Mouse (Mus musculus) adrenal gland, postnatal 36 days (tissue): ENCODE results near the gene C7. TPM values are rescaled to one million over a fixed set of nuclear protein-coding genes. Genes with fewer than 3 reads are reported as not detected.
A peak's percentile ranks its signal among the peaks of the same experiment; 100 is the strongest.
"Not testable (repeated sequence)": the region's sequence is repeated elsewhere in the genome, so short reads cannot be mapped to it uniquely, and the experiment has no call there.

Experiments
- DNase-seq, 2 experiments: peaks; one replicate each; pipeline ENCODE4 v3.0.0; 2021; ENCODE audit warnings: mixed read lengths in 1 of 2
- long read RNA-seq, 2 experiments: library from polyadenylated mRNA; stranded (forward); transcript quantifications; one replicate each; pipeline ENCODE4 v2.0.0; 2021; ENCODE audit warnings: borderline sequencing depth in 2 of 2
- total RNA-seq, 2 experiments: library from RNA; stranded (reverse); gene quantifications; 2 replicates each; pipeline ENCODE4 v1.2.3; 2021

C7 gene
- total RNA-seq = 10 to 100 TPM; 10.8 to 22.5 TPM
- long read RNA-seq, experiment 1, partial matches to known transcripts = 1 of 2 reads
- long read RNA-seq, experiment 1, other reads (novel, unspliced or antisense) = 1 of 2 reads
- long read RNA-seq, experiment 2, partial matches to known transcripts = 3 of 6 reads
- long read RNA-seq, experiment 2, other reads (novel, unspliced or antisense) = 1 of 6 reads

DNA sequence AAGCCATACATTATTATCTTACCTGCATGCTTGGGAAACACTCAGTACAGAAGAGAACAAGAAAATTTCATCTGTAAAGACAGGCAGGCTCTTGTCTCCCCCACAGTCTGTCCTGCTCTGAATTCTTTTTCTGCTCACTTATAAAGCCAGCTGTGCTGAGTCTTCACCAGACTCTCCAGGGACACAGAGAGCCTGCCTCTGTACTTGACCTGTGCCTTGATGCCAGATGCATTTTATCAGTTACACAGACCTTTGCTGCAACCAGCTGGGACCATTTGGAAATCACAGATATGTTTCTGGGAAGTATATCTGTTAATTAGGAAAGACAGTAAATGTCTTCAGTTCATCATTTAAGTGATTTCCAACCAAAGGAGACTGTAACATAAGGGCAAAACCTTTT lies at the start of gene C7:
Gene C7, minus strand, starts transcription at position 106 of the 400 bp plus-strand sequence.
- DNase-seq = peak in 1 of 2 experiments; percentile 6

DNA sequence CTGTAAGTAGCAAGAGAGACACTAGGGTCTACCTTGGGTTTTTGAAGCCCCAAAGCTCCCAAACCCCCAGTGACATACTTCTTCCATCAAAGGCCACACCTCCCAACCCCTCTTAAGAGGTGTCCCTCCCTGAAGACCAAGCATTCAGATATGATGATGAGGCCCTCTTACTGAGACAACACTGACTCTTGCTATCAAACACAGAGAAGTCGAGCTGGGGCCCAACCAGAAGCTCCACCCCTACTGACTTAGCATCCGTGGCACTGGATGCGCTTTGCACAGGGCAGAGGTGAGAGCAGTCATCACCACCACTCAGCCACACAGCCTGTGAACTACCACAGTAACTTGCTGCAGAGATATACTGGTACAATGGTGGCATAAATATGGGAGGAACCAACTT lies 49.1 kb upstream of the C7 start:
- no peak for DNase-seq

DNA sequence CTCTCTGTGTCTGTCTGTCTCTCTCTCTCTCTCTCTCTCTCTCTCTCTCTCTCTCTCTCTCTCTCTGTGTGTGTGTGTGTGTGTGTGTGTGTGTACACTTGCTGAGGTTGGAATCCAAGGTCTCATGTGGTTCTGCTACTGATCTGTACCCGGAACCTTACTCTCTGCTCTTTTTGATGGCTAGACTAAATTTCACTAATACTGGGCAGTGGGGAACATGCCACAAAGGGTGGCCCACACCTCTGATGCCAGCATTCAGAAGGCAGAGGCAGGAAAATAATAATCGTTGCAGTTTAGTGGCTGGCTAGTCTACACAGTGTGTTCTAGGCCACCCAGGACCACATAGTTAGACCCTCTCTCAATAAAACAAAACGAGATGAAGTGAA lies 45.1 kb upstream of the C7 start:
- DNase-seq = no peak

DNA sequence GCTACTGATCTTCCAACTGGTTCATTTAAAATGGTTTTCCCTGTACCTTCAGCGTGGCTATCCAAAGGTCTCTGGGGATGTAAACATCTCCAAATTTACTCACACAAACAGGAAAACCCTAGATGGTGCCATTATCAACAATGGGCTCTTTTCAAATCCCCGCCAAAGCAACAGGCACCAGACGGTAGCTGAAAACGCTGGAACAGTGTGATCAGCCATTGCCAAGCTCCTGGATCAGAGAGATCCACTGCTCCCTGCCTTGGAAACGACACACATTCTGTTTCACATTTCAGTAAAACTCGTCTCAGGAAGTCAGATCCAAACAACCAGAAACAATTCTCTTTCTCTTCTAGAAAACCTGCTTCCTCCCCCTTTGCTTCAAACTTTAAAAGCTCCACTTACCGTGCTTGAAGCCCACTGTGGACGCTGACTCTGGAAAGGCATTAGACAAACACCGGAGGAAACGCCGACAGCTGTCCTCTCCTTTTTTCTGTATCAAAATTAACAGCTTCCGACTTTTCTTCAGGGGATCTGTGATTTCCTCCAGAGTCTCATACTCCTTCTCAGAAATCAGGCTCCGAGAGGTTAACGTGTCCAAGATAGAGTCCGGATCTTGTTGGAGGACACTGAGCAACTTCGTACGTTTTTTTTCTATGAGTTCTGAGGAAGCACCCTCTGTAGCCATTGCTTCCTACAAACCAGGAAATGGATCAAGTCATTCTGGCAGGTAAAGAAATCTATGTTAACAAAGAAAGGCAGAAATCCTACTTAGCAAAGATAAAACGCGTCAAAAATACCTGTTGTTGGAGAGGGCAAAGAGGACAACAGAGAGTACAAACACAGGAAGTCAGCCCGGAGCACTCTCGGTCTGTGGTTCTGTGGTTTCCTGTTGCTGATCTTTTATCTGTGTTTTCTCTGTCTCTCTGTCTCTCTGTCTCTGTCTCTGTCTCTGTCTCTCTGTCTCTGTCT lies 44.4 kb upstream of the C7 start, which contains the start of gene Card6:
Gene Card6, minus strand, starts transcription at position 854 of the 969 bp plus-strand sequence.
- peak; percentile 10 to 32 for DNase-seq

DNA sequence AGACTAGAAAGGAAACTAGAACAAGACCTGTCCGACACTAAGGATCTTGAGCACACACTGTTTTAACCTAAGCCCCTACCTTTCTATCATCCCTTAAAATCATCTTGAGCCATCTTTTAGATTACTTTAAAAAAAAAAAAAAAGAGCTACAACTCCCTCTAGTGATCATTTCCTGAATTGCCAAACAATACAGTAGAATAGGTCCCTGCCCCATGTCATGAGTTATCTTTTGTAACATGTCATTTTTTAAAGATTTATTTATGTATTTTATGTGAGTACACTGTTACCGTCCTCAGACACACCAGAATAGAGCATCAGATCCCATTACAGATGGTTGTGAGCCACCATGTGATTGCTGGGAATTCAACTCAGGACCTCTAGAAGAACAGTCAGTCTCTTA lies 42.8 kb upstream of the C7 start:
- DNase-seq = no peak

DNA sequence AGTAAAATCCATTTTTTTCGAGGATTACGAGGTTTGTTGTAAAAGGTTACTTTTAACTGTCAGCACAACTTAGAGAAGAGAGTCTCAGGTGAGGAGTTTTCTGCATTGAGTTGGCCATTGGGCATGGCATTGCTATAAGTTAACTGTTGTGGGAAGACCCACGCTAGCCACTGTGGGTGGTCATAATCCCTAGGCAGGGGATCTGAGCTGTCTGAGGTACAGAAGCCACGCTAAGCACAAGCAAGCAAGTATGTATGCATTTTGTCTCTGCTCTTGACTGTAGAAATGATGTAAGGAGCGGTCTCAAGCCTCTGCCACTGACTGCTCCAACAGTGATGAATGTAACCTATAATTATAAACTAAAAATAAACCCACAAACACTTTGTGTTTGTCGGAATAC lies 42.4 kb upstream of the C7 start:
- no peak for DNase-seq

DNA sequence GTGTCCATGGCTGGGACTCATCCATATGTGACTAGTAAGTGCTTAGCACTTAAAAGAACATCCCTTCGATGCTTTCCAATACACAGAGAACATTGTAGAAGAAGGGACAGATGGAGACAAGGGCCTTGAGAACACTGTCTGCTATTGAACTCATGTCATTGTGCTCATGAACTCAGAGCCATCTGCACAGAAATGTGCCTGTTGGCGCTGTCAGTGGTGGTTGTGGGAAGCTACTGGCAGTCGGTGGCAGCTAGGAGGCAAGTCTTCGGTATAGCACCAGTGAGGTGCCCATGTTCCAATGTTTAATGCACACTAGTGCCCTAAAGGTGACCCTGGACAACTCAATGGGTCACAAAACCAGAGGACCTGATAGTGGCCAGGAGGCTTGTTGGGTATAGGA lies 38.8 kb upstream of the C7 start:
- DNase-seq = no peak

DNA sequence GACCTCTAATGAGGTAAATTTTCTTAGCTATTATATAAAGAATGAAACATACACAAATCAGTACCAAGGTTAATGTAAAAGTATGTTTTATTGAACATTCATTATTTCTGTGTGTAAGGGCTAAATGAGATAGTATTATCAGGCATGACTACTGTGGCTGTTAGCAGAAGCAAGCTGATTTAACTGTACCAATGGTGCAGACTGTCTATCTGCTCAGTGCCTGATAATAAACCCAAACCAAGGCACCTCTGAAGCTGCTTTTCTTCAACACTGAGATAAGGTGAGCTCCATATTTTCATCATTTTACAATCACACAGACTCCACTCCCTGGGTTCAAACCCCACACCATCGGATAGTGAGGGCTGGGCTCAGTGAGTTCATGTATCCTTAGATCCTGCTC lies 33.8 kb upstream of the C7 start:
- DNase-seq = no peak

DNA sequence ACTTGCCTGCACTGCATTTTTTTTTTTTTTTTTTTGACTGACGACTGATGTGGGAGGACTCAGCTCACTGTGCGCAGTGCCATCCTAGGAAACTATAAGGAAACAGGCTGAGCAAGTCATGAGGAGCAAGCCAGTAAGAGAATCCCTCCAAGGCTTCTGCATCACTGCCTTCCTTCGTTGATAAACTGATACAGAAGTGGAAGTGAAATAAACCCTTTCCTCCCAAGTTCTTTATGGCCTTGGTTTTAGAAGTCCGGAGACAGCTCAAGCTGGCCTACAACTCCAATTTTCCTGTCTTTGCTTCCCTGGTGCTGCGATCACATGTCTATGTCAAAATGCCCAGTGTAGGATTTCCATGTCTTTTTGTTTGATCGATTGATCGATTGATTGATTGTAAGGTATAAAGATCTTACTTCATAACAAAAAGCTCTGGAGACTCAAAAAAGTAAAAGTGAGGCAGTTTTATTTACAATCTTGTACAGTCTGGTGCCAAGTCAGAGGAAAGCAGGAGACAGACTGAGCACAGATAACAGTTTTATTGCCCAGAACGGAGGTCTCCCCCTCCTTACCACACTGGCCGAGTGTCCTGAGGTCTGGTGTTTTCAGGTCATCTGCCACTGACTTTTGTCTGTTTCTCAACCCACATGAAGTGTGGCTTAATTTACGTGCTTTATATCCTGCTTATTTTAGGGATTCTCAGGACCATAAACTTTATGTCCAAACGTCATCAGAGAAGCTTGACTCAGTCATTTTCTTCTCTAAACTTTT lies 32.2 kb upstream of the C7 start:
- no peak for DNase-seq

DNA sequence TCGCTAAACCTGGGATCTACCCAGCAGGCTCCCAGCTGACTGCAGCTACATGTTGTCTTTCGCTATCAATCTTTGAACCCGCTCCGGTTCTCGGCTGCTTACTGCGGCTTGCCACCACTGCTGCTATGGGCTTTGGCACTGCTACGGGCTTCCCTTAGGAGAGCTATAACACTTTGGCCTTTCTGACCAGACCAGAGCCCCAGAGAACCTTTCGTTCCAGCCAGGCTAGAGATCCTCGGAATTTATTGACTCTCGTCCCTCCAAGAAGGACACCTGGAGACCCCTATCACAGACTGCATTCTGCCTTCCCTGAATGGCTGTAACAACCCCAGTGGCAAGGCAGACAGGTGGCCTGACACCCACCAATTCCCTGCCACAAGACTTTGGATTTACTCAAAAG lies 26.6 kb upstream of the C7 start:
- DNase-seq = no peak

DNA sequence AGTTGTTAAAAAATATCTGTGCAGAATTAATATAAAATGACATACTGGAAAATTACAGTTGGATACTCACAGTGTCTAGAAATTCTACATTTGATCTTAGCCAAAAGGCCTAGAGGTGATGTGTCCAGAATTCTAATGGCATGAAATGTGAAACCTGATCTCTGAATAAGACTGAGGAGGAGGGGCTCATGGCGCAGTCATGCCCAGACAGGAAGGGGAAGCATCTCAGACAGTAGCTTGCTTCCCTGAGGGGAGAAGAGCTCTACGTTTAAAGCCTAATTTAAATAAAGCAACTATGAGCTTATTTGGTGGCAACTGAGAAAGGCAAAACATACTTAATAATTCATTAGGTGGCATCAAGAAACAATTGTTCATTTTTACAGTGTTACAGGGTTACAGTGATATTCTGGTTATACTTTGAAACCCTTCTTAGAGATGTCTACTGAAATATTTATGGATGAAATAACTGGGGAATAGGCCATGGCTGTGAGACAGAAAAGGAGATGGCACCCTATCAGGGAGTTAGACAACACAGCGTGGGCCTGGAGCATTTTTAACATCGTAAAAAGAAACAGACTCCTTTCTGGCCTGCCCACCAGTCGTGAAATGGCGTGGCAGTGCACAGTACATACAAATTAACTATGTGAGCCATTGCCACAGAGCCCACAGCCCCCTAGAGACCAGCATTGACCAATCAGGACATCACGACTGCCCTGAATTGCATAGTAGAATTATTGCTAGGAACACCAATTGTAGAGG lies 25.5 kb upstream of the C7 start:
- no peak for DNase-seq

DNA sequence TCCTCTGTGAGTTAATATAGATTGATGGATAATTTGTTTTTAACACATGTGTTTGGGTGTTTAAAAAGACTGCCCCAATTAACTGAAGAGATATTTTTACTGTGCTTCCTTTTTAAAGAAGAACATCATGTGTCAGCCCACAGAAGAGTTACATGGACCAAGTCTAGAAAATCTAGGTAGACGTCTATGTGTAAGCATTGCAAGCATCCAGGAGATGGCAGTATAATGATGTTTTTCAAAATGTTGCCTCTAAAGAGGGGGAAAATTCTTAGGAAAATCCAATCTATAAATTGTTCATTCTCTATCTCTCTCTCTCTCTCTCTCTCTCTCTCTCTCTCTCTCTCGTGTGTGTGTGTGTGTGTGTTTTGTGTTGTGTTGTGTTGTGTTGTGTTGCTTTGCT lies 22.6 kb upstream of the C7 start:
- no peak for DNase-seq

DNA sequence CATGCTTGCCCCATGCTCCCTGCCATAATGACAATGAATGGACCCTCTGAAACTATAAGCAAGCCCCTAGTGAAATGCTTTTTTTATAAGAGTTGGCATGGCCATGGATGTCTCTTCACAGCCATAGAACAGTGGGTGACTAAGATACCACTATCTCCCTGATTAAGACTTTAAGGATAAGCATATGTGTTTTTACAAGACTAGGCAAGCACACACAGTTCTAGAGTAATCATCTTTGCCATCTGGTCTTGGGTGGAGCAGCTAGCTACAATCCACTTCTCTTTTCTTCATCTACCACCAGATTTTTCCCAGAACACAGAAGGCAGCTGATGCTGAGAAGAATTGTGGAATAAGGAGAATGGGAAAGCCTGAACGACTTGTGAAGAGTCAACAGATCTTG lies 17.7 kb upstream of the C7 start:
- DNase-seq = no peak

DNA sequence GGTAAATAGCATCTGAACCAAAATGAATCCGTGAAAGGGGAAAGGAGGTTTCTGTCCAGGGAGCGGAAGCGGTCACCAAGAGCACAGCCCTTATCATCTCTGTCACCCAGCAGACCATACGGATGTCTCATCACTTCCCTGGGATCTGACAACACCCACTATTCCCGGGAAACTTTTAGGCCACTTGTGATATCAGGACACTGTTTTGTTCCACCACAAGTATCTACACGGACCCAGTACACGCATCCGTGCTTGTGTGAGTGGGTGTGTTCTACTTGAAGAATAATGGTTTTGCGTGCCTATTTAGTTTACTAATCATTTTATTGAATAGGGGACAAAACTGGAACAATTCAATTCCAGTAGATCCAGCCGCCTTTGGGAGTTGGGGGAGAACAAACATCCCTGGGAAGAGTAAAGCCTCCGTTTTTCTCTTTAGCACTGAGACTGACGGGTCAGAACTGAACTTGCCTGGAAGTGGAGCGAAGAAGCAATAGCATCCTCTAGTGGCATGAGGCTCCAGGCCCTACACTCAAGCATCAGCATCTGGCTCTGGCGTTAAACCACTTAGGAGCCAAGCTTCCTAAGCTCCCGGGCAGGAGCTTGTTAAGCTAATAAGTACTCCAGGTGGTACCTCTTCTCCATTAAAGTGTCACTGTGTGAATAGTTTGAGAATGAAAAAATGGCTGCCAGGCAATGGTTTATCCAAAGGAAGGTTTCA lies 5.4 kb upstream of the C7 start:
- DNase-seq = peak in 1 of 2 experiments; percentile 7

DNA sequence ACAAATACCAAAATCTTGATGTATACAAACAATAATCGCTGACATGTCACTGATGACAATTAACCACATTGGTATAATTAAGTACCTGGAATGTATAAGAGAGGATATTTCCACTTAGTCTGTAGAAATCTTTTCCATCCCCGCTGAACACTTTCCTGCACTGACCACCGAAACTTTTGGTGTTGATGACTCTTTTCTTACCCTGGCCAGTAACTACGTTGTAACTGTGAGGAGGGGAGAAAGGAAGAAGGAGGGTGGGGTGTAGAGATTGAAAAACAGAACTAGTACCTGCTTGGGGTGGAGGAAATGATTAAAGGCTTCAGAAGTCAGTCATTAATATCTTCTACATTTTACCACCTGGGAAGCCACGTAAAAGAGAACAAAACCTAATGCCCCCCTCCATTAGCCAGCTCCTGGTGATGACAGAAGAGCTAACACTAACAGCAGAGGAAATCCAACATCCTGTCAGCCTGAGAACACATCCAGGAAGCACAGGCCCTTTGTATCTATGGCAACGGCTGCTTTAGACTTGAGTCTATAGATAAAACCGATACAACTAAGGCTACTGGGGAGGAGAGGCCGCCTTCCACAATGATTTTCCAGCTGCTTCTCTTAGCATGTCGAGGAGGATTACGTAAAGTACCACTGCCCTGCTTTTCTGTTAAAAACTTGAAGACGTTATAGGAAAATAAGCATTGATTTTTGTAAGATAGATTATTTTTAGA lies 17.8 kb downstream of the C7 start:
- DNase-seq = no peak

DNA sequence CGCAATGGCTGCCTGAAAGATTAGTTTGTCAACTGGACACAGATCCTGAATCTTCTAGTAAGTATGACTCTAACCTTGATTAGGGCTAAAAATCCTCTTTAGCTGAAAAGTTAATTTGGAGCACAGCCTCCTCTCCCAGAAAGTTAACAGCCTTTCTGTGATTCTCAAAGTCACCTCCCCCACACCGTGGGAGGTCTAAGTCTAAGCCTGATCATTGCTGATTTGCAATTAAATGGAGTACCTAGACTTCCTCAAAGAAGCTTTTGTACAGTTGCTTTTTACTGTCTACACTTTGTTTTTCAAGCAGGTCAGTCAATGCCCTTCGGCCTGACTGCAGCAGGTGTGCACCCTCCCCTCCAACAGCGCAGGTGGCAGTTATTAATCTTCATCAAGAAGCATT lies 34.3 kb downstream of the C7 start:
- DNase-seq = no peak

DNA sequence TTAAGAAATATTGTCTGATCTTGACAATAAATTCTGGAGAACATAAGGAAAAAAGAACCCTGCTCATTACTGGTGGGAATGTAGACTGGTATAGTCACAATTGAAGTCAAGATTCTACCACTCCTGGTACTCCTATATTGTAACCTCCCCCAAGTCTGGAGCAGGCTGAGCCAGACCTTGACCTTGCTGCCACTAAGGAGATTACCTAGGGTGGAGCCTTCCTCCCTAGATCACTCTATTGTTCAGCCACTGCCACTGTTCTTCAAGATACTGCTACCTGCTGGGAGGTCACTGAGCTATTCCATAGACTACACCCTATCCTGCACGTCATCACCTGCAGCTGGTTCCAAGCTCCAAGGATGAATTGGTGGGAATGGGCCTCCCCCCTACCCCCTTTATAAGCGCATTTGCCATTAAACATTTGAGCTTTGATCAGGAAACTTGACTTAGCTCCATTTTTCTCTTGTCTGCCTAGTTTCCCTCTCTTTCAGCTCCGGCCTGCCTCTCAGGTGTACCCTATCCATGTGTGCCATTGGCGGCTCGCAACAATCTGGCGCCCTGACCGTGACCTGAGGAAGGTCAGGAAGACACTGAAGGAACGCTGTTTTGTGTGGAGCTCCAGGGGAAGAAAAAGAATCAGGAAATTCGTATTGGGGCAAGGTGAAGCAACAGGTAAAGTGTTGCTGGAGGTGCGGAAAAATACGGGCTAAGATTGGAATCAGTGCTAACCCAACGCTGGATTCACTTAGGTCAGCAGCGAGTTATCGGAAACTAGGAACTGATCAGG lies 39.9 kb downstream of the C7 start:
- not testable (repeated sequence) for DNase-seq

DNA sequence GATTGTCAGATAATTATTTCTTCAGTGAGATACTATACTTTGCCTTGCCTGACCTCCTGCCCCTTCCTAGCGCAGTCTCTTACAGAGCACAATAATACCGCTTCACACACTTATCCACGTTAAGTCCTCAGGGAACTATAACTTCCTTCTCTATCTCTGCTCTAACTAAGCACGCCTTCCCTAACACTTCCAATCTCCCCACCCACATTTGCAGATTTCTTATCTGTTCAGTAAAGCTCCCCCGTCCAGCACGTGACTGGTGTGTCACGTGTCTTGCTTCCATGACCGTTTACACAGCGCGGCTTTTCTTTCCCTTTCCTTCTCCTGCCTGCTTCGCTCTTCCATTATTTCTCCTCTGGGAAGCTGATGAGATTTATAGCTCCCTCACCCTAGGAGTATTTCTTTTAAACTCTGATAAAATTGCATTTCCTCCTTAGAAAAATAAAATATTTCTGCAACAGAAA lies 53.9 kb downstream of the C7 start:
- DNase-seq = peak; percentile 2 to 11

DNA sequence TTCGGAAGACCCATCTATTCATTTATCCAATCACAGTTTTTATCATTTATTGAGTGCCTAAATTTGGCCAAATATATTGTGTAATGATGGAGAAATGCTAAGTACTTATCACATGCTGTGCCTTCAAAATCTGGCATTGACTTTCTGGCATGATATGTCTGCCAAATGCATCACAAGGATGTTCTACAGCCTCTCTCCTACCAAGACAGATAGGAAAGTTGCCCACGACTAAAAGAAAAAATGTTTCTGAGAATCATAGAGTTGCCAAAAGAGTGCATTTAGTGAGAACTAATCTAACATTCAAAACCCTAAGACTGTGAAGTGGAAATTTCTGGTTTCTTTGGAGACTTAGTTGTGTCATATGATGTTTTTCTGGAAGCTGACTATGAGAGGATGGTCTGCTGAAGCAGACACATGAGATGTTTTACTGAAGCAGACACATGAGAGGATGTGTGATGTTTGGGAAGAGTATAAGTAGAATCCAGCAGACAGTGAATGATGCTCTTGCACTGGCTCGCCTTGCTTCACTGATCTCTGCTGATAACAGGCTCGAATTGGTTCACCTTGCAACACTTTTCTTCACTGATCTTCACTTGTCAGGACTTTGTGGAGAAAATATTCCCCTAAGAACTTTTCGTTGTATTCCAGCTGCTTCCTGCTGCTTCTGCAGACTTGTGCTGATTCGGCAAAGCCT lies 59.9 kb downstream of the C7 start:
- no peak for DNase-seq
